Mouse (Mus musculus) myocyte (in vitro differentiated cells): ENCODE data around the gene Pom121l2.

Experiments used
- CEBPB ChIP-seq: IDR thresholded peaks from 2 replicates; pipeline ENCODE4 v1.6.1; 2011; ENCODE audit warnings: mild to moderate bottlenecking, moderate library complexity; ENCODE audit not compliant: poor library complexity, insufficient read depth, severe bottlenecking
- E2F4 ChIP-seq: IDR thresholded peaks from one replicate; pipeline ENCODE4 v1.6.1; 2011; ENCODE audit warnings: mild to moderate bottlenecking, control low read depth, moderate library complexity; ENCODE audit not compliant: insufficient read depth
- MAX ChIP-seq: IDR thresholded peaks from one replicate; pipeline ENCODE4 v1.6.1; 2011; ENCODE audit warnings: low read depth, mild to moderate bottlenecking, control low read depth
- MYOD1 ChIP-seq, 3 experiments: IDR thresholded peaks; one replicate each; pipeline ENCODE4 v1.6.1; 2011; ENCODE audit warnings: control low read depth in 2 of 3, low read depth in 2 of 3, mild to moderate bottlenecking in 2 of 3, moderate library complexity in 1 of 3; ENCODE audit not compliant: insufficient read length in 2 of 3, control insufficient read depth in 1 of 3
- MYOG ChIP-seq, 3 experiments: IDR thresholded peaks; one replicate each; pipeline ENCODE4 v1.6.1; 2011; ENCODE audit warnings: control low read depth in 2 of 3, low read depth in 2 of 3, mild to moderate bottlenecking in 2 of 3; ENCODE audit not compliant: insufficient read length in 2 of 3, control insufficient read depth in 1 of 3, insufficient read depth in 1 of 3
- POLR2A ChIP-seq: IDR thresholded peaks from one replicate; pipeline ENCODE4 v1.6.1; 2011; ENCODE audit warnings: low read depth, mild to moderate bottlenecking, control low read depth, moderate library complexity; ENCODE audit not compliant: insufficient read length
- POLR2AphosphoS2 ChIP-seq: IDR thresholded peaks from one replicate; pipeline ENCODE4 v1.6.1; 2011; ENCODE audit warnings: low read depth, control low read depth; ENCODE audit not compliant: insufficient read length
- REST ChIP-seq: IDR thresholded peaks from one replicate; pipeline ENCODE4 v1.6.1; 2011; ENCODE audit warnings: mild to moderate bottlenecking, control low read depth, moderate library complexity; ENCODE audit not compliant: insufficient read depth, insufficient read length
- SRF ChIP-seq: IDR thresholded peaks from one replicate; pipeline ENCODE4 v1.6.1; 2011; ENCODE audit warnings: low read depth; ENCODE audit not compliant: control insufficient read depth, insufficient read length
- TCF12 ChIP-seq: IDR thresholded peaks from one replicate; pipeline ENCODE4 v1.6.1; 2011; ENCODE audit warnings: mild to moderate bottlenecking, control low read depth; ENCODE audit not compliant: poor library complexity, insufficient read depth, severe bottlenecking
- TCF3 ChIP-seq: IDR thresholded peaks from one replicate; pipeline ENCODE4 v1.6.1; 2011; ENCODE audit warnings: low read depth, control low read depth; ENCODE audit not compliant: insufficient read length
- USF1 ChIP-seq: IDR thresholded peaks from one replicate; pipeline ENCODE4 v1.6.1; 2011; ENCODE audit warnings: low read depth, mild to moderate bottlenecking, control low read depth, moderate library complexity

DNA sequence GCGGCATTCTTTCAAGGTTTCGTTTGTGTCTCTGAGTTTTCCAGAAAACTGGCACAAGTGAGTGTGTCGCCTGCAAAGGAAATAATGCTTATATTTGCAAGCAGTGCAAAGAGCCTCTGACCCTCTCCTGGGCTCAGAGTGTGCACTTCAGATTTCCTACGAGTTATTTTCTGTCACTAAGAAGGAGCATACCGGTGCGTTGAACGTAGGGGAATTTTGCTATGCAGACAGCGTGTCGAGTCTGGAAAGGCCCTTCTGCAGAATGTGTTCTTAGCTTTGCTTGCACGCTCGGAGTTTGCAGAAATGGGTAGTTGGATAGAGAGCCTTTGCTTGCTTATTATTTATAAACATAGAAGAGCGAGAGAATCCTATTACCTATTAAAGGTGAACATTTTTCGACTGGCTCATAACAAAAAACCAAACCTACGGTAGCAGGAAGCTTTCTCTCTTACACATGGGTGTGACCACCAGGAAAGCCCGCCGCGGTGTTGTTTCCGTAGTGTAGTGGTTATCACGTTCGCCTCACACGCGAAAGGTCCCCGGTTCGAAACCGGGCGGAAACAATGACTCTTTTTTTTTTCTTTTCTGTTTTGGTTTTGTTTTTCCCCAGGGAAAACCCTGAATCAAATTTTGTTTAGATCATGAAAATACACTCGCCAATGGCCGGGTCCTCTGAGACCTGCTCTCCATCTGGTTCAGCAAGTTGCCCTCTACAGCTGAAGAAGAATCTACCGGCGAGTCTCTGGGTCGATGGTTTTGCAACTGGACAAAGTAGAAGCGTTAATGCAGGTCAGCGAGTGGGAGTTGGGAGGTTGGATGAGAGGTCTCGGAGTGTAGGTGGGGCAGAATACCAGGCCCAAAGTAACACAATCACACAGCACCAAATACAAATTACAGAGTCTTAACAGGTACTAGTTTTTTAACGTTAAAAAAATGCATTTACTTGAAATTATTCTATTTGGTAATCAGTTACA, 45.4 kb downstream of the Pom121l2 start:
- TF ChIP-seq MYOD1 (IDR thresholded peaks at IDR 0.05; ENCODE audit: control insufficient read depth in 1 of 3, insufficient read length in 2 of 3, low read depth in 2 of 3): no peak
- TF ChIP-seq POLR2A: no peak
- no peak for TF ChIP-seq TCF12
- TF ChIP-seq MAX: no peak
- no peak for TF ChIP-seq SRF
- TF ChIP-seq MYOG (IDR thresholded peaks at IDR 0.05; ENCODE audit: control insufficient read depth in 1 of 3, insufficient read depth in 1 of 3, insufficient read length in 2 of 3, low read depth in 2 of 3): no peak
- no peak for TF ChIP-seq POLR2AphosphoS2
- TF ChIP-seq USF1: no peak
- no peak for TF ChIP-seq E2F4
- TF ChIP-seq TCF3: no peak
- no peak for TF ChIP-seq REST
- TF ChIP-seq CEBPB: no peak
